Mouse (Mus musculus) embryonic facial prominence, embryonic 15.5 days (tissue): ENCODE measurements around the gene Opn4. TPM values are rescaled to one million over a fixed set of nuclear protein-coding genes. Genes with fewer than 3 reads are reported as not detected.

ENCODE experiments used
- ATAC-seq: fragments of 200-750 bp; cut with Nextera tagmentation; 2 replicates; pipeline ENCODE4 v1.8.0; 2017; ENCODE audit warnings: low read depth, moderate TSS enrichment; ENCODE audit not compliant: insufficient number of reproducible peaks, low FRiP score, low TSS enrichment
- H3K27ac ChIP-seq: fragments of 300-500 bp; sonication (generic); replicated peaks from 2 replicates; pipeline ENCODE4 v1.5.1; 2015; ENCODE audit warnings: mild to moderate bottlenecking, inconsistent platforms
- H3K27me3 ChIP-seq: fragments of 300-500 bp; sonication (generic); 2 replicates; pipeline ENCODE4 v1.6.1; 2015; ENCODE audit warnings: inconsistent platforms
- H3K36me3 ChIP-seq: fragments of 300-500 bp; sonication (generic); 2 replicates; pipeline ENCODE4 v1.6.1; 2015; ENCODE audit warnings: mild to moderate bottlenecking, inconsistent platforms
- H3K4me1 ChIP-seq: fragments of 300-500 bp; sonication (generic); 2 replicates; pipeline ENCODE4 v1.6.1; 2015; ENCODE audit warnings: inconsistent platforms
- H3K4me2 ChIP-seq: fragments of 300-500 bp; sonication (generic); replicated peaks from 2 replicates; pipeline ENCODE4 v1.6.1; 2015; ENCODE audit warnings: mild to moderate bottlenecking, inconsistent platforms
- H3K4me3 ChIP-seq: fragments of 300-500 bp; sonication (generic); replicated peaks from 2 replicates; pipeline ENCODE4 v1.5.1; 2015; ENCODE audit warnings: mild to moderate bottlenecking, inconsistent platforms
- H3K9ac ChIP-seq: fragments of 300-500 bp; sonication (generic); 2 replicates; pipeline ENCODE4 v1.6.1; 2015; ENCODE audit warnings: inconsistent platforms
- H3K9me3 ChIP-seq: fragments of 300-500 bp; sonication (generic); replicated peaks from 2 replicates; pipeline ENCODE4 v1.6.1; 2016; ENCODE audit warnings: inconsistent platforms
- WGBS: fragments of 180-500 bp; shearing (Covaris S2); methylation state at CpG from one replicate; pipeline ENCODE4 v1.1.7; 2015; 5-methylcytosine and 5-hydroxymethylcytosine counted together
- polyA plus RNA-seq: library from polyadenylated mRNA; unstranded; fragments of >200 nt; fragmentation: Nextera tagmentation; extraction: Ambion mirVana; gene quantifications from 2 replicates; pipeline ENCODE4 v1.2.1, GENCODE M21; 2015

The Opn4 gene
- polyA plus RNA-seq, 1 experiment from 2014 or later: 0.45 TPM

DNA sequence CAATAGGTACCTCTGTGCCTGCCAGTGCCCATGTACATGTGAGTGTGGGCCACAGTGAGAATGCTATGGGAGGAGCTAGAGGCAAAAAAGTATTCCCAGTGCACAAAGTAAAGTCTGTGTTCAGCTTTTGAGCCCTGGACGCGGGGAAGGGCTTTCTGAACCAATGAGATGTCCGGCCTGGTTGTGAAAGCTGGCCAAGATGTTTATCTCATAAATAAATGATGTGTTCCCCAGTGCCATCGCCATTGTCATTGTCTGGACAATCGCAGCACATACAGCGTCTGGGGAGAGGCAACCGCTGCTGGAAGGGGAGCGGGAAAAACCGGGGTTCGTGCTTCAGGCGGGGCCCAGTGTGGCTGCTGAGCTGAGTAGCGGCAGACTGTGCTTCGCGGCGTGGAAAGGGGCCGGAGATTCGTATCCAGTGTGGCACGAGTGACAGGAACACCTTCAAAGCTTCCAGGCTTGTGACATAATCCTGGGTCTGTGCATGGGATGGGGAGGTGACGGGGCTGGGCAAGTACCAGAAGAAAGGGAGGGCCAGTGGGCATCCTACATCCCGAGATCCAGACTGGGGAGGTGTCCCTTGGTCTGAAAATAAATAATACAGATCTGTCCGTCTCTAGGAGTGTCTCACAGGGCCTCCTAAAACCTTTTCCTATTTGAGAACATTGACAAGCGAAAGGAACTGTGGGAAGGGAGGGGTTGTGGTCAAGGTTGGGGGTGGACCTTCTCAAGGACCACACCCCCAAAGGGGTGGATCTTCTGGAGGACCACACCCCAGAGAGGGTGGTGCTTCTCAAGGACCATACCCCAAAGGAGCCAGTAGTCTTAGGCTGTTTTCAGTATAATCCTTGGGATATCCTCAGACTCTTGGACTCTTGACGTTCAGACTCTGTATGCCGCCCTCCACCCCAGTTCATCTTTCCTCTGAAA, 8.9 kb downstream of the Opn4 start:
- no peak overlapping the region for H3K27ac ChIP-seq
- ATAC-seq: no peak
- no peaks in the 10 kb centered on the region for H3K4me1 ChIP-seq
- WGBS: 61% methylated on average over 24 of the region's 24 CpGs
- H3K9me3 ChIP-seq: no peaks in the 10 kb centered on the region
- no peaks in the 10 kb centered on the region for H3K27me3 ChIP-seq
- no peak overlapping the region for H3K9ac ChIP-seq
- H3K4me3 ChIP-seq: no peak overlapping the region
- no peak overlapping the region for H3K4me2 ChIP-seq
- H3K36me3 ChIP-seq: no peaks in the 10 kb centered on the region

DNA sequence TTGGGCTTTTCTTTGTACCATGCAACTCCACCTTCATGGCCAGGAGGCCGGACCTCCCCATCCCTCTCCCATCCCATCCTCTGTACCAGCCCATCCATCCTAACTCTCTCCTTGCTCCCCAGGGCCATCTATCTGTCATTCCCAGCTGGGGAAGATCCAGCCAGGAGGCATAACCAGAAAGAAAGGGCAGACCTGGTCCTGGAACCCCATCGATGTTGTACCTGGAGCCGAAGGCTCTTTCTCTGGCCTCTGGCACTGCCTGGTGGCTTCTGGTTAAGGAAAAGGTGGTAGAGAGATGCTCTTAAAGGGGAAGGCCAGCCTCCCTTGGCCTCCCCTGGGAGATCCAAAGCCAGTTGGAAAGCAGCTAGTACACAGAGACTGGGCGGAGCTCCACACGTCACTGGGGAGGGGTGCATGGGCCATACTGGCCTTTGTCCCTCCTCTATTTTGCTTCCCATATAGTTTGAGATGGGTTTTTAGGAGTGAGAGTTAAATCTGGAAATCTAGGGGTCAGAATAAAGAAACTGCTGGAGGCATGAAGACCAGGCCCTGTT, 9.8 kb downstream of the Opn4 start:
- Histone ChIP-seq H3K9ac (no peak overlapping the region), H3K4me1 (no peaks in the 10 kb centered on the region), H3K4me2 (no peak overlapping the region), H3K27ac (no peak overlapping the region), H3K27me3 (no peaks in the 10 kb centered on the region), H3K9me3 (no peaks in the 10 kb centered on the region), H3K4me3 (no peak overlapping the region), H3K36me3 (no peaks in the 10 kb centered on the region)
- 84% methylated on average over 5 of the region's 5 CpGs for WGBS
- no peak for ATAC-seq

GRCm38 (mm10) chr14:34589185-34589713, 10.7 kb downstream of the Opn4 start:
- H3K9me3 ChIP-seq: no peaks in the 10 kb centered on the region
- H3K9ac ChIP-seq: no peak overlapping the region
- H3K36me3 ChIP-seq: no peaks in the 10 kb centered on the region
- no peak for ATAC-seq
- H3K4me2 ChIP-seq: no peak overlapping the region
- 87% methylated on average over 8 of the region's 8 CpGs for WGBS
- no peak overlapping the region for H3K4me3 ChIP-seq
- no peaks in the 10 kb centered on the region for H3K4me1 ChIP-seq
- H3K27ac ChIP-seq: no peak overlapping the region
- H3K27me3 ChIP-seq: no peaks in the 10 kb centered on the region

DNA sequence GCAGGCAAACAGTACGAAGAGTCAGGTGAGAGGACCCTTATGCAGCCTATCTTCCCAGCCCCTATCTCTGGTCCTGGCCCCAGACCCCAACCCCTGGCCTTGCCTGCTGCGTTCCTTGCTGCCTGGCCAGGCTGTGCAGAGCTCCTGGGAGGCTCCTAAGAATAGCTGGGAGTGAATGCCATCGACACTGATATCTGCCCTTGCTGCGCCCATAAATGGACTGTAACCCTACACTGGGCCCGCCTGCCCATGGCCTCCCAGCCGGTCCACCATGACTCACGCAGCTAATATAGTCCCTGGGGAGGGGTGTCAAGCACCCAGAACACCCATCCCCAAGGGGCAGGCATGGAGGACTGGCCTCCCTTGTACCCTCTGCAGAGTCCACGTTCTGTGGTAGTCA, 11.4 kb downstream of the Opn4 start, which contains the start of gene Ldb3:
TSS of gene Ldb3 (minus strand) at position 185 of the 400 bp plus-strand sequence.
- Histone ChIP-seq H3K4me3 (no peak within 1 kb of the TSS), H3K36me3 (no peaks in the 10 kb centered on the region), H3K9me3 (no peaks in the 10 kb centered on the region), H3K4me2 (no peak within 1 kb of the TSS), H3K27ac (no peak within 1 kb of the TSS), H3K9ac (no peak within 1 kb of the TSS), H3K4me1 (no peaks in the 10 kb centered on the region), H3K27me3 (no peaks in the 10 kb centered on the region)
- 58% methylated on average over 8 of the region's 8 CpGs for WGBS
- no peak for ATAC-seq

DNA sequence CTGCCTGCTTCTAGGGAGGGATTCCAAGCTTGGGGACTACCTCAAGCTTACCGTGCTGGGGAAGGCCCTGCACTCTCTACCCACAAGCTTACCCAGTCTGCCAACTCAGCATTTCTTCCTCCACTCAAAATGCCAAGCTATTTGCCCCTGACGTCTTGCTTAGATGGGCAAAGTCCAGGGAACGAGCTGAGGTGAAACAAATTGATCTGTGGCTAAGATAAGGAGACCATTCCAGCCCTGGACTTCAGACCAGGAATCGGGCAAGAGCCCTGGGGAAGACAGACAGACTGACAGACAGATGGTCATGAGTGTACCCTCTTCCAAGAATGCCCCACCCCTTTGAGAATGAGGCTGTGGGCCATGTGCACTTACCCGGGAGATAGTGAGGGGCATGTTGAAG, 11.9 kb downstream of the Opn4 start:
- H3K9me3 ChIP-seq: no peaks in the 10 kb centered on the region
- H3K9ac ChIP-seq: no peak overlapping the region
- no peak overlapping the region for H3K27ac ChIP-seq
- WGBS: 65% methylated on average over 5 of the region's 5 CpGs
- no peaks in the 10 kb centered on the region for H3K36me3 ChIP-seq
- H3K27me3 ChIP-seq: no peaks in the 10 kb centered on the region
- no peak overlapping the region for H3K4me3 ChIP-seq
- no peak overlapping the region for H3K4me2 ChIP-seq
- H3K4me1 ChIP-seq: no peaks in the 10 kb centered on the region
- no peak for ATAC-seq

DNA sequence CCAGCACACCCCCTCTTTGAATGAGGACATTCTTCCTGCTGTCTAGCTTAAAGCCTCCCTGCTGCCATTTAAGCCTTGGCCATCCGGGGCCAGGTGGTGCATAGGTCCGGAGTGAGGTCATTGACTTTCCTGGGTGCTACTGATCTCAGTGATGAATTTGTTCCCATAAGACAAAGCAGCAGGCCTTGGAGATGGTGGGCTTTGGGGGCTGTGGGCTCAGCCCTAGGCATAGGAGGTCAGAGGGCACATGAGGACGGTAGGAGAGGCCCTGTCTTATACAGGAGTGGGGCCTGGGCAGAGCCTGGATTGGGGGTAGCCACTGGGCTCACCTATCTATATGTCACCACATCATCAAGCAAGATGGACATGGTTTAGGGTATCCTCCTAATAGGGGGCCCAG, 13.1 kb downstream of the Opn4 start:
- Histone ChIP-seq H3K4me2 (no peak overlapping the region), H3K4me1 (no peaks in the 10 kb centered on the region), H3K36me3 (no peaks in the 10 kb centered on the region), H3K9ac (no peak overlapping the region), H3K27ac (no peak overlapping the region), H3K9me3 (no peaks in the 10 kb centered on the region), H3K4me3 (no peak overlapping the region), H3K27me3 (no peaks in the 10 kb centered on the region)
- 80% methylated on average over 3 of the region's 3 CpGs for WGBS
- ATAC-seq: no peak

DNA sequence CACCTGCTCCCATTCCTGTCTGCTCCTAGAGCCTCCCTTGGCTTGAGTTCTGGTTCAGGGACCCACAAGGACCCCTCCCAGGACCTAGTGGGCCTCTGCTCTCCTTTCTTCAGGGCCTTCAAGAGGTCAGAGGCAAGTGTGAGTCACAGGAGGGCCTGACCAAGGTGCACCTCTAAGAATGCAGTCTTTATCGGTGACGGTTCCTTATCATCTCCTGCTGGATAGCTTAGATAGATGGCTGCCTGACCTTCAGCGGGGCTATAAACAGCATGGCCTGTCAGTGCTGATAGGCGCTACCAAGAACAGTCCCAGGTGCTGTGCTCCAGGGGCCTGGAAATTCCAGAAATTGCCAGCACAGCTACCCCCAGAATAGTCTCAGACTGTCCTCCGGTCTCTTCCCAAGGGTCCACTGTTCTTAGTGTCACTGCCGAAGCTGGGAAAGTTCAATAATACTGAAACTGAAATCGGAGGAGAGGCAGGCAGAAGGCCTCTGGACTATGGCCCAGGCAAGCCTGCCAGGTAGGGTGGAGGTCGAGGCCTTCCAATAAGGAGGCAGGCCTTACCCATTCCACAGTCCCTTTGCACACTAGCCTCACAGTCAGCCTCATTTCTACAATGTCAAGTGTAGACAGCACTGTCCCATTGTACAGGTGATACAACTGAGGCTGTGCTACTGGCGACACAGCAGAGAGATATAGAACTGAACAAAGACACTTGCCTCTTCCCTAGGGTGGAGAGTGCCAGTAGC, 14.4 kb downstream of the Opn4 start:
- ATAC-seq: no peak
- Histone ChIP-seq H3K36me3 (no peaks in the 10 kb centered on the region), H3K9me3 (no peaks in the 10 kb centered on the region), H3K9ac (no peak overlapping the region), H3K4me3 (no peak overlapping the region), H3K27me3 (no peaks in the 10 kb centered on the region), H3K27ac (no peak overlapping the region), H3K4me1 (no peaks in the 10 kb centered on the region), H3K4me2 (no peak overlapping the region)
- 88% methylated on average over 9 of the region's 9 CpGs for WGBS

DNA sequence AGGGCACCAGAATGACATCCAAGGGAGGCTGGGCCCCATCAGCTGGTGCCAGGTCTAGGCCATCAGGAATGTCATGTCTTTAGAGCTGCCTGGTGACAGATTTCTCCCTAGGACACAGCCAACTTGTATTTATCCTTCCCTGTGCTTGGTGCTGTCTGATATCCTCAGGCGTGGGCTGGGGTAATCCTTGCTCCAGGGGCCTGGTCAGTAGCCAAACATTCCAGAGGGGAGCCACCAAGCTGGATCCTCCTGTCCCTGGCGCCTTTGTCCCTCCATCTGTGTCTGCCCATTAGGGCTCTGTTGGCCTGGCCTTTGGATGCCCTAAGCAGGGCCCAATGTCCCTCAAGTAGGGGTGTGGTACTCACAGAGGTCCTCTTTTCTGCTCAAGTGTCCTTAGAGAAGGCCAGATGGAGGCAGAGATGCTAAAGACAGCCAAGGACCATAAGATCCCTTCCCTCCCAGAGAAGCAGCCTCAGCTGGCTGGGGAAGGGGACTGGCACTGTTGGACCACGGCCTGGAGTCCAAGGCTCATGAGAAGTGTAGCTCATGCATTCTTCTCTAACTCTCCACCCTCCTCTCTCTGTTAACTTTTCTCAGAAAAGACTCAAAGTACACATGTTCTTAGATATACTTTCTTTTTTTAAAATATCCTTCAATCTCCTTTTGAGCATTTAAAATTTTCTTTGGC, 17.1 kb downstream of the Opn4 start:
- no peaks in the 10 kb centered on the region for H3K27me3 ChIP-seq
- no peaks in the 10 kb centered on the region for H3K4me1 ChIP-seq
- no peaks in the 10 kb centered on the region for H3K36me3 ChIP-seq
- ATAC-seq: no peak
- 62% methylated on average over 3 of the region's 3 CpGs for WGBS
- H3K27ac ChIP-seq: no peak overlapping the region
- H3K4me3 ChIP-seq: no peak overlapping the region
- H3K9ac ChIP-seq: no peak overlapping the region
- no peak overlapping the region for H3K4me2 ChIP-seq
- H3K9me3 ChIP-seq: no peaks in the 10 kb centered on the region

- 75% methylated on average over 4 of the region's 4 CpGs for WGBS
- Histone ChIP-seq H3K4me3 (no peak overlapping the region), H3K4me1 (peaks cover 4% of the 10 kb centered on the region; the same call in 1 of the 2 replicates), H3K9ac (no peak overlapping the region), H3K9me3 (no peaks in the 10 kb centered on the region), H3K4me2 (no peak overlapping the region), H3K36me3 (no peaks in the 10 kb centered on the region), H3K27me3 (no peaks in the 10 kb centered on the region), H3K27ac (no peak overlapping the region)
- ATAC-seq: no peak
These were observed 23.1 kb downstream of the Opn4 start for GRCm38 (mm10) chr14:34576858-34577257.

DNA sequence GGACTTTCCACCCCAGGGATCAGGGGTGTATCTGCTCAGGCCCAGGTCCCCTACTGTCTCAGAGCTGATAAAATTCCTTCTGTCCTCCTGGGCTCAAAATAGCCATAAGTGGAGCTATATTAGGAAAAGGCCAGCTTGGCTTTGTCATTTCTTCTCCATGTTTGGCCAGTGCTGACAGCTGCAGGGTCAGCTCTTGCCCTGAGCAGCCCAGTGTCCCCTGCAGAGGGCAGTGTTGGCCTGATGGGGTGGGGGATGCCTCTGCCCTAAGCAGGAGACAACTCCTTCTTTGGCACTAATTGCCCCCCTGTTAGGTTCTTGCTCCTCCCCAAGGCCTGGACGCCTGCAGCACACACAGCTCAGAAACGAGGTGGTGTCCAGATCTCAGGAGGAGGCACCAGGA, 25.9 kb downstream of the Opn4 start:
- Histone ChIP-seq H3K9ac (no peak overlapping the region), H3K36me3 (no peaks in the 10 kb centered on the region), H3K4me3 (no peak overlapping the region), H3K4me1 (peaks cover 13% of the 10 kb centered on the region), H3K27me3 (peaks cover 2% of the 10 kb centered on the region; the same call in 1 of the 2 replicates), H3K9me3 (no peaks in the 10 kb centered on the region), H3K4me2 (no peak overlapping the region), H3K27ac (no peak overlapping the region)
- no peak for ATAC-seq
- 56% methylated on average over 2 of the region's 2 CpGs for WGBS
